Mouse (Mus musculus) bone marrow macrophage, adult 2 months (primary cell): Measurements from ENCODE around the gene Serpinb9g. TPM values are rescaled to one million over a fixed set of nuclear protein-coding genes. Genes with fewer than 3 reads are reported as not detected.
"Not testable (repeated sequence)": the region's sequence is repeated elsewhere in the genome, so short reads cannot be mapped to it uniquely, and the experiment has no call there.

ENCODE experiments used
- H3K27ac ChIP-seq: 2 replicates; pipeline ENCODE4 v1.5.1; 2012; ENCODE audit warnings: low read depth, low read length; ENCODE audit not compliant: insufficient read depth
- H3K4me1 ChIP-seq: 2 replicates; pipeline ENCODE4 v1.6.1; 2012; ENCODE audit warnings: low read length; ENCODE audit not compliant: control insufficient read depth, insufficient read depth
- H3K4me3 ChIP-seq: 2 replicates; pipeline ENCODE4 v1.5.1; 2012; ENCODE audit warnings: mild to moderate bottlenecking, low read length, moderate library complexity; ENCODE audit not compliant: insufficient read depth
- CTCF ChIP-seq: IDR thresholded peaks from 2 replicates; pipeline ENCODE4 v1.5.1; 2012; ENCODE audit warnings: low read depth, mild to moderate bottlenecking, low read length, moderate library complexity
- POLR2A ChIP-seq: IDR thresholded peaks from 2 replicates; pipeline ENCODE4 v1.6.1; 2012; ENCODE audit warnings: mild to moderate bottlenecking, low read depth, low read length, borderline replicate concordance
- polyA plus RNA-seq: library from polyadenylated mRNA; stranded (reverse); fragments of >200 nt; gene quantifications from 2 replicates; pipeline ENCODE4 v1.2.4, GENCODE M21; 2012; ENCODE audit not compliant: missing spikeins, insufficient read depth, insufficient read length

The Serpinb9g gene
- polyA plus RNA-seq, result not detected in 2 replicates

GRCm38 (mm10) chr13:33484490-33484889, at the start of gene Serpinb9g:
Gene Serpinb9g (plus strand): TSS chr13:33484790.
- H3K27ac ChIP-seq, H3K4me1 ChIP-seq, H3K4me3 ChIP-seq: not testable (repeated sequence)

GRCm38 (mm10) chr13:33483872-33484271, 718 bp upstream of the Serpinb9g start:
- not testable (repeated sequence) for H3K27ac ChIP-seq, H3K4me1 ChIP-seq, H3K4me3 ChIP-seq

- no peak for TF ChIP-seq POLR2A
- Histone ChIP-seq H3K4me1 (no peaks in the 10 kb centered on the region), H3K4me3 (no peak overlapping the region), H3K27ac (no peak overlapping the region)
Measured at GRCm38 (mm10) chr13:33524629-33525028, 40.0 kb downstream of the Serpinb9g start.

- Histone ChIP-seq H3K4me1 (0 out of 2 replicates have a peak, but pooled peaks cover 2% of the 10 kb centered on the region), H3K4me3 (no peak overlapping the region), H3K27ac (no peak overlapping the region)
- TF ChIP-seq CTCF (no peak), POLR2A (no peak)
Measured at GRCm38 (mm10) chr13:33532814-33533213, 48.2 kb downstream of the Serpinb9g start.

Other genes starting within 250 kb of the Serpinb9g start
- gene Serpinb9e, start 235.2 kb upstream of the Serpinb9g start, polyA plus RNA-seq, result not detected in 2 replicates
- not detected in 2 replicates for gene Serpinb9f, start 160.7 kb upstream of the Serpinb9g start, polyA plus RNA-seq
- gene Gm11397, start 89.0 kb upstream of the Serpinb9g start, polyA plus RNA-seq, result not detected in 2 replicates
- gene Serpinb6d, start 176.6 kb downstream of the Serpinb9g start, polyA plus RNA-seq, result not detected in 2 replicates